Mouse (Mus musculus) ES-E14 (cell line): ENCODE measurements at regions not wholly inside any gene's neighbourhood (a gene's known extent, or its start where the extent isn't known, plus 50 kb on each side); places are given as distances from the start of the nearest gene placed in this dataset.

Experiments
- DNase-seq: peaks from one replicate; pipeline ENCODE4 v3.0.0-alpha.2; 2013; ENCODE audit warnings: low read depth, low spot score
- H3K27ac ChIP-seq: 2 replicates; pipeline ENCODE4 v1.5.1; 2012; ENCODE audit warnings: low read depth, mild to moderate bottlenecking, low read length, moderate library complexity, mixed read lengths; ENCODE audit not compliant: poor library complexity, insufficient read depth, severe bottlenecking
- H3K36me3 ChIP-seq: 2 replicates; pipeline ENCODE4 v1.6.1; 2012; ENCODE audit warnings: mild to moderate bottlenecking, low read length, moderate library complexity, mixed read lengths; ENCODE audit not compliant: control insufficient read depth, poor library complexity, insufficient read depth, severe bottlenecking
- H3K4me1 ChIP-seq, 2 experiments: fragments of 150-350 bp in 1 of 2; sonication (generic) in 1 of 2; 2 replicates each; pipeline ENCODE4 v1.6.1; 2012; ENCODE audit warnings: low read length in 2 of 2, mild to moderate bottlenecking in 1 of 2, mixed read lengths in 1 of 2; ENCODE audit not compliant: control insufficient read depth in 2 of 2, insufficient read depth in 2 of 2, poor library complexity in 1 of 2
- H3K4me3 ChIP-seq, 2 experiments: fragments of 150-350 bp in 1 of 2; sonication (generic) in 1 of 2; 2 replicates each; pipeline ENCODE4 v1.5.1; 2012; ENCODE audit warnings: low read length in 2 of 2, low read depth in 1 of 2, mild to moderate bottlenecking in 1 of 2, mixed read lengths in 1 of 2; ENCODE audit not compliant: insufficient read depth in 1 of 2, poor library complexity in 1 of 2, severe bottlenecking in 1 of 2
- H3K9ac ChIP-seq: 2 replicates; pipeline ENCODE4 v1.6.1; 2012; ENCODE audit warnings: low read depth, mild to moderate bottlenecking, low read length, mixed read lengths; ENCODE audit not compliant: poor library complexity, insufficient read depth, severe bottlenecking
- H3K9me3 ChIP-seq: fragments of 150-350 bp; sonication (generic); 2 replicates; pipeline ENCODE4 v1.6.1; 2012; ENCODE audit warnings: low read depth, mild to moderate bottlenecking, low read length; ENCODE audit not compliant: control insufficient read depth, insufficient read depth
- CHD2 ChIP-seq: IDR thresholded peaks from 2 replicates; pipeline ENCODE4 v1.6.1; 2014; ENCODE audit warnings: mild to moderate bottlenecking, low read depth, low read length, inconsistent platforms
- HCFC1 ChIP-seq: IDR thresholded peaks from 2 replicates; pipeline ENCODE4 v1.6.1; 2012; ENCODE audit warnings: low read length, inconsistent platforms, borderline replicate concordance; ENCODE audit not compliant: insufficient read depth
- MAFK ChIP-seq: IDR thresholded peaks from 2 replicates; pipeline ENCODE4 v1.6.1; 2014; ENCODE audit warnings: mild to moderate bottlenecking, low read depth, low read length, inconsistent platforms; ENCODE audit not compliant: insufficient read depth
- ZC3H11A ChIP-seq: IDR thresholded peaks from 2 replicates; pipeline ENCODE4 v1.6.1; 2012; ENCODE audit warnings: low read depth, mild to moderate bottlenecking, inconsistent platforms, low read length, borderline replicate concordance
- ZNF384 ChIP-seq: IDR thresholded peaks from 2 replicates; pipeline ENCODE4 v1.6.1; 2012; ENCODE audit warnings: low read depth, low read length, inconsistent platforms
- in situ Hi-C, 2 experiments: fragments of 600-800 bp; cut with MboI; formaldehyde crosslinking; loops; one replicate each; pipeline ENCODE4 v1.15.1; 2025; ENCODE audit warnings: low sequenced_read_pairs in 2 of 2, inconsistent platforms in 1 of 2; ENCODE audit not compliant: unreplicated experiment in 2 of 2

DNA sequence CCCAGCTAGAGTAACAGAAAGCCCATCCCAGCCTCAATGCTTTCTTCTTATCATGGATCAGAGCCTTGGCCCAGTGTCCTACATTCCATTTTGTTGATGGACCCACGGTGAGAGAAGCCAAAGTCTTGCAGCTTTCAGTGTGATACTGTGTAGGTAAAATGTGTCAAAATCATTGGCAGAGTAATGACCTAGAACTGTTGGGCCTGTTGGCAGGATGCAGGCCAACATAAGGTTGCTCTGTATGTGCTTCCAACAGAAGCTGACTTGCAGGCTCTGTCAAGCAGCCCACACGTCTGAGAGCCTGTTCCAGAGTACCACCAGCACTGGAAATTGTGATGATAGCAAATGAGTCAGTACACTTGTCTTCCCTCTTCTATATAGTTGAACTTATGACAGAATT, 503.9 kb upstream of the Zfp804a start:
- DNase-seq, result no peak
- Histone ChIP-seq H3K4me3 (no peak overlapping the region), H3K36me3 (no peaks in the 10 kb centered on the region), H3K4me1 (no peaks in the 10 kb centered on the region), H3K27ac (no peak overlapping the region), H3K9ac (no peak overlapping the region), H3K9me3 (no peaks in the 10 kb centered on the region)
- TF ChIP-seq MAFK (no peak), CHD2 (no peak), ZNF384 (no peak), ZC3H11A (no peak), HCFC1 (no peak)
- in situ Hi-C loops, result no loop called here

DNA sequence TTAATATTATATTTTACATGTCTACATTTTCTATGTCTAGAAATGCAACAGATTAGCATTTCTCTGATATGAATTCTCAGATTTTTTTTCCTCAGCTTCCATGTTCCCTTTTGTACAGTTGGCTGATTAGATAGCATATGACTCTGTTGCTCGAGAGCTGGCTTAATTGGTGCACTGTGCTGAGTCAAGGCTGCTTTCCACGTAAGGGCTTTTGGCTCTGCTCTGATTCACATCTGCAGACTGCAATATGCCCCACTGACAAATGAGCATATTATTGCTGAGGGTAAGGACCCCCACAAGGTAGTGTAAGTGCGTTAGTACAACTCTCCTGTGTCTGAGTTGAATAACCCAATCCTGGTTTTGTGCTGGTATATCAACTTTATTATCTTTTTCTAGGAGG, 470.9 kb upstream of the Zfp804a start:
- no peak overlapping the region for H3K9ac ChIP-seq
- no peaks in the 10 kb centered on the region for H3K4me1 ChIP-seq
- H3K4me3 ChIP-seq, result no peak overlapping the region
- H3K36me3 ChIP-seq, result no peaks in the 10 kb centered on the region
- H3K27ac ChIP-seq, result no peak overlapping the region
- DNase-seq, result no peak
- in situ Hi-C loops, result no loop called here
- H3K9me3 ChIP-seq, result no peaks in the 10 kb centered on the region
- TF ChIP-seq MAFK (no peak), ZNF384 (no peak), CHD2 (no peak), HCFC1 (no peak), ZC3H11A (no peak)
